Mouse (Mus musculus) gastrocnemius, postnatal 4 days (tissue): ENCODE measurements around the gene Mrps31. TPM values are rescaled to one million over a fixed set of nuclear protein-coding genes. Genes with fewer than 3 reads are reported as not detected.

Experiments
- total RNA-seq, 2 experiments: library from RNA; stranded (reverse); gene quantifications; 2 replicates each; pipeline ENCODE4 v1.2.3; 2021

Gene Mrps31
- total RNA-seq, 2 experiments from 2014 or later: 33.6 to 37.0 TPM

Other genes starting within 250 kb of the Mrps31 start
- gene Nek3, start 244.9 kb upstream of the Mrps31 start, total RNA-seq: 1 to 10 TPM; 3.5 to 3.6 TPM
- 10 to 100 TPM; 15.6 to 16.4 TPM for gene Ckap2, start 225.5 kb upstream of the Mrps31 start, total RNA-seq
- 10 to 100 TPM; 24.3 to 24.6 TPM for gene Vps36, start 218.6 kb upstream of the Mrps31 start, total RNA-seq
- gene Thsd1, start 184.0 kb upstream of the Mrps31 start, total RNA-seq: 1 to 10 TPM; 8.1 to 8.7 TPM
- not detected for gene Tpte, start 127.9 kb upstream of the Mrps31 start, total RNA-seq
- gene Slc25a15, start 12.8 kb upstream of the Mrps31 start, total RNA-seq: 10 to 100 TPM; 13.7 to 15.8 TPM